Mouse (Mus musculus): ENCODE measurements around the gene Oaf. TPM values are rescaled to one million over a fixed set of nuclear protein-coding genes. Genes with fewer than 3 reads are reported as not detected.

Gene Oaf
- polyA plus RNA-seq, 1 experiment from 2014 or later: 7.0 TPM

- Histone ChIP-seq H3K27me3 (replicated peaks; ENCODE audit: control insufficient read depth, insufficient read depth, low read length) (no peaks in the 10 kb centered on the region), H3K36me3 (ENCODE audit: control insufficient read depth, insufficient read depth, low read length) (no peaks in the 10 kb centered on the region), H3K4me1 (ENCODE audit: control insufficient read depth, insufficient read depth, low read length) (peaks cover 5% of the 10 kb centered on the region), H3K4me2 (ENCODE audit: low read length) (no peak overlapping the region), H3K9ac (ENCODE audit: low read length) (no peak overlapping the region), H3K4me3 (ENCODE audit: low read depth, low read length) (no peak overlapping the region), H3K27ac (ENCODE audit: low read depth, low read length) (no peak overlapping the region), H3K9me3 (replicated peaks; ENCODE audit: control insufficient read depth, low read length) (no peaks in the 10 kb centered on the region)
- no peak for DNase-seq (ENCODE audit: low spot score)
- no peak for ATAC-seq
- WGBS: 45% methylated on average over 3 of the region's 3 CpGs
These were observed 13.1 kb upstream of the Oaf start for GRCm38 (mm10) chr9:43252790-43253189.

- DNase-seq (ENCODE audit: low spot score): no peak
- Histone ChIP-seq H3K27ac (ENCODE audit: low read depth, low read length) (no peak overlapping the region), H3K9me3 (replicated peaks; ENCODE audit: control insufficient read depth, low read length) (no peaks in the 10 kb centered on the region), H3K36me3 (ENCODE audit: control insufficient read depth, insufficient read depth, low read length) (no peaks in the 10 kb centered on the region), H3K27me3 (replicated peaks; ENCODE audit: control insufficient read depth, insufficient read depth, low read length) (no peaks in the 10 kb centered on the region), H3K4me2 (ENCODE audit: low read length) (no peak overlapping the region), H3K4me1 (ENCODE audit: control insufficient read depth, insufficient read depth, low read length) (peaks cover 5% of the 10 kb centered on the region), H3K4me3 (ENCODE audit: low read depth, low read length) (no peak overlapping the region), H3K9ac (ENCODE audit: low read length) (no peak overlapping the region)
- 96% methylated on average over 2 of the region's 2 CpGs for WGBS
- no peak for ATAC-seq
These were observed 12.1 kb upstream of the Oaf start for GRCm38 (mm10) chr9:43251786-43252185.

- WGBS: 58% methylated on average over 10 of the region's 10 CpGs
- no peaks in the 10 kb centered on the region for H3K4me1 ChIP-seq (ENCODE audit: control insufficient read depth, insufficient read depth, low read length)
- H3K36me3 ChIP-seq (ENCODE audit: control insufficient read depth, insufficient read depth, low read length): no peaks in the 10 kb centered on the region
- ATAC-seq (no peak), DNase-seq (ENCODE audit: low spot score) (no peak)
- no peaks in the 10 kb centered on the region for H3K9me3 ChIP-seq (replicated peaks; ENCODE audit: control insufficient read depth, low read length)
- no peak overlapping the region for H3K4me3 ChIP-seq (ENCODE audit: low read depth, low read length)
- H3K27me3 ChIP-seq (replicated peaks; ENCODE audit: control insufficient read depth, insufficient read depth, low read length): no peaks in the 10 kb centered on the region
- no peak overlapping the region for H3K4me2 ChIP-seq (ENCODE audit: low read length)
- H3K27ac ChIP-seq (ENCODE audit: low read depth, low read length): no peak overlapping the region
- H3K9ac ChIP-seq (ENCODE audit: low read length): no peak overlapping the region
These were observed 7.0 kb upstream of the Oaf start for GRCm38 (mm10) chr9:43246738-43247180.

- no peaks in the 10 kb centered on the region for H3K27me3 ChIP-seq (replicated peaks; ENCODE audit: control insufficient read depth, insufficient read depth, low read length)
- no peak overlapping the region for H3K27ac ChIP-seq (ENCODE audit: low read depth, low read length)
- H3K9ac ChIP-seq (ENCODE audit: low read length): no peak overlapping the region
- H3K4me3 ChIP-seq (ENCODE audit: low read depth, low read length): no peak overlapping the region
- H3K4me2 ChIP-seq (ENCODE audit: low read length): no peak overlapping the region
- 89% methylated on average over 7 of the region's 7 CpGs for WGBS
- no peaks in the 10 kb centered on the region for H3K4me1 ChIP-seq (ENCODE audit: control insufficient read depth, insufficient read depth, low read length)
- ATAC-seq: no peak
- DNase-seq (ENCODE audit: low spot score): no peak
- no peaks in the 10 kb centered on the region for H3K9me3 ChIP-seq (replicated peaks; ENCODE audit: control insufficient read depth, low read length)
- no peaks in the 10 kb centered on the region for H3K36me3 ChIP-seq (ENCODE audit: control insufficient read depth, insufficient read depth, low read length)
These were observed 6.3 kb upstream of the Oaf start for GRCm38 (mm10) chr9:43245801-43246570.

GRCm38 (mm10) chr9:43242432-43242831 is 2.7 kb upstream of the Oaf start:
- Histone ChIP-seq H3K4me1 (ENCODE audit: control insufficient read depth, insufficient read depth, low read length) (peaks cover 8% of the 10 kb centered on the region; the same call in 1 of the 2 replicates), H3K36me3 (ENCODE audit: control insufficient read depth, insufficient read depth, low read length) (no peaks in the 10 kb centered on the region), H3K27me3 (replicated peaks; ENCODE audit: control insufficient read depth, insufficient read depth, low read length) (peaks cover 9% of the 10 kb centered on the region), H3K9ac (ENCODE audit: low read length) (no peak overlapping the region), H3K4me3 (ENCODE audit: low read depth, low read length) (no peak overlapping the region), H3K27ac (ENCODE audit: low read depth, low read length) (no peak overlapping the region), H3K9me3 (replicated peaks; ENCODE audit: control insufficient read depth, low read length) (no peaks in the 10 kb centered on the region), H3K4me2 (ENCODE audit: low read length) (no peak overlapping the region)
- DNase-seq (ENCODE audit: low spot score) (no peak), ATAC-seq (no peak)
- WGBS: 90% methylated on average over 5 of the region's 5 CpGs

GRCm38 (mm10) chr9:43241970-43242369 is 2.3 kb upstream of the Oaf start:
- H3K27me3 ChIP-seq (replicated peaks; ENCODE audit: control insufficient read depth, insufficient read depth, low read length): peaks cover 9% of the 10 kb centered on the region
- H3K9me3 ChIP-seq (replicated peaks; ENCODE audit: control insufficient read depth, low read length): no peaks in the 10 kb centered on the region
- H3K4me1 ChIP-seq (ENCODE audit: control insufficient read depth, insufficient read depth, low read length): peaks cover 8% of the 10 kb centered on the region; the same call in 1 of the 2 replicates
- DNase-seq (ENCODE audit: low spot score): no peak
- 87% methylated on average over 8 of the region's 8 CpGs for WGBS
- ATAC-seq: no peak
- no peak overlapping the region for H3K27ac ChIP-seq (ENCODE audit: low read depth, low read length)
- no peak overlapping the region for H3K9ac ChIP-seq (ENCODE audit: low read length)
- no peak overlapping the region for H3K4me3 ChIP-seq (ENCODE audit: low read depth, low read length)
- H3K4me2 ChIP-seq (ENCODE audit: low read length): no peak overlapping the region
- H3K36me3 ChIP-seq (ENCODE audit: control insufficient read depth, insufficient read depth, low read length): no peaks in the 10 kb centered on the region

- H3K4me2 ChIP-seq (ENCODE audit: low read length): no peak overlapping the region
- H3K27me3 ChIP-seq (replicated peaks; ENCODE audit: control insufficient read depth, insufficient read depth, low read length): peaks cover 9% of the 10 kb centered on the region
- H3K4me3 ChIP-seq (ENCODE audit: low read depth, low read length): no peak overlapping the region
- H3K9me3 ChIP-seq (replicated peaks; ENCODE audit: control insufficient read depth, low read length): no peaks in the 10 kb centered on the region
- no peak overlapping the region for H3K27ac ChIP-seq (ENCODE audit: low read depth, low read length)
- H3K4me1 ChIP-seq (ENCODE audit: control insufficient read depth, insufficient read depth, low read length): peaks cover 8% of the 10 kb centered on the region; the same call in 1 of the 2 replicates
- H3K9ac ChIP-seq (ENCODE audit: low read length): no peak overlapping the region
- WGBS: 27% methylated on average over 4 of the region's 4 CpGs
- DNase-seq (ENCODE audit: low spot score) (no peak), ATAC-seq (no peak)
- no peaks in the 10 kb centered on the region for H3K36me3 ChIP-seq (ENCODE audit: control insufficient read depth, insufficient read depth, low read length)
These were observed 1.6 kb upstream of the Oaf start for GRCm38 (mm10) chr9:43241291-43241690.

- no peaks in the 10 kb centered on the region for H3K9me3 ChIP-seq (replicated peaks; ENCODE audit: control insufficient read depth, low read length)
- peak overlapping the region; percentile 72; the same call in 1 of the 2 replicates for H3K4me2 ChIP-seq (ENCODE audit: low read length)
- H3K4me1 ChIP-seq (ENCODE audit: control insufficient read depth, insufficient read depth, low read length): peaks cover 8% of the 10 kb centered on the region; the same call in 1 of the 2 replicates
- DNase-seq (ENCODE audit: low spot score): no peak
- H3K9ac ChIP-seq (ENCODE audit: low read length): peak overlapping the region; percentile 58; the same call in 1 of the 2 replicates
- H3K27ac ChIP-seq (ENCODE audit: low read depth, low read length): no peak overlapping the region
- 30% methylated on average over 2 of the region's 2 CpGs for WGBS
- H3K4me3 ChIP-seq (ENCODE audit: low read depth, low read length): no peak overlapping the region
- no peaks in the 10 kb centered on the region for H3K36me3 ChIP-seq (ENCODE audit: control insufficient read depth, insufficient read depth, low read length)
- peaks cover 9% of the 10 kb centered on the region for H3K27me3 ChIP-seq (replicated peaks; ENCODE audit: control insufficient read depth, insufficient read depth, low read length)
- no peak for ATAC-seq
These were observed 836 bp upstream of the Oaf start for GRCm38 (mm10) chr9:43240594-43240900.

All from forebrain, embryonic 14.5 days (tissue).